Mouse (Mus musculus): ENCODE results near the gene Snx14. TPM values are rescaled to one million over a fixed set of nuclear protein-coding genes. Genes with fewer than 3 reads are reported as not detected.

Snx14 gene
- polyA plus RNA-seq, 1 experiment from 2014 or later, result 17.4 TPM

- Histone ChIP-seq H3K4me3 (no peak overlapping the region), H3K27me3 (ENCODE audit: insufficient read depth, poor library complexity, severe bottlenecking) (no peaks in the 10 kb centered on the region), H3K27ac (no peak overlapping the region), H3K9me3 (no peaks in the 10 kb centered on the region), H3K36me3 (no peaks in the 10 kb centered on the region), H3K4me1 (replicated peaks) (peaks cover 15% of the 10 kb centered on the region)
- DNase-seq (ENCODE audit: low spot score), result no peak
- 67% methylated on average over 3 of the region's 3 CpGs for WGBS
Observed at GRCm38 (mm10) chr9:88357173-88357572, 81.6 kb downstream of the Snx14 start.

GRCm38 (mm10) chr9:88353459-88353858, 85.3 kb downstream of the Snx14 start:
- H3K27me3 ChIP-seq (ENCODE audit: insufficient read depth, poor library complexity, severe bottlenecking), result no peaks in the 10 kb centered on the region
- no peaks in the 10 kb centered on the region for H3K36me3 ChIP-seq
- no peak overlapping the region for H3K4me3 ChIP-seq
- H3K4me1 ChIP-seq (replicated peaks), result peaks cover 8% of the 10 kb centered on the region
- 90% methylated on average over 7 of the region's 7 CpGs for WGBS
- H3K9me3 ChIP-seq, result no peaks in the 10 kb centered on the region
- DNase-seq (ENCODE audit: low spot score), result no peak
- no peak overlapping the region for H3K27ac ChIP-seq

- Histone ChIP-seq H3K4me3 (no peak overlapping the region), H3K4me1 (replicated peaks) (peaks cover 8% of the 10 kb centered on the region), H3K27me3 (ENCODE audit: insufficient read depth, poor library complexity, severe bottlenecking) (no peaks in the 10 kb centered on the region), H3K27ac (no peak overlapping the region), H3K36me3 (no peaks in the 10 kb centered on the region), H3K9me3 (no peaks in the 10 kb centered on the region)
- no peak for DNase-seq (ENCODE audit: low spot score)
- WGBS, result 60% methylated on average over 6 of the region's 6 CpGs
Observed at GRCm38 (mm10) chr9:88352741-88353140, 86.0 kb downstream of the Snx14 start.

- Histone ChIP-seq H3K27ac (no peak overlapping the region), H3K4me1 (replicated peaks) (peaks cover 8% of the 10 kb centered on the region), H3K27me3 (ENCODE audit: insufficient read depth, poor library complexity, severe bottlenecking) (no peaks in the 10 kb centered on the region), H3K9me3 (no peaks in the 10 kb centered on the region), H3K4me3 (no peak overlapping the region), H3K36me3 (no peaks in the 10 kb centered on the region)
- WGBS, result 84% methylated on average over 3 of the region's 3 CpGs
- DNase-seq (ENCODE audit: low spot score), result no peak
Observed at GRCm38 (mm10) chr9:88351163-88351562, 87.6 kb downstream of the Snx14 start.

- no peaks in the 10 kb centered on the region for H3K36me3 ChIP-seq
- H3K27me3 ChIP-seq (ENCODE audit: insufficient read depth, poor library complexity, severe bottlenecking), result no peaks in the 10 kb centered on the region
- H3K4me1 ChIP-seq (replicated peaks), result peaks cover 8% of the 10 kb centered on the region
- H3K27ac ChIP-seq, result no peak overlapping the region
- DNase-seq (ENCODE audit: low spot score), result no peak
- 79% methylated on average over 1 of the region's 1 CpGs for WGBS
- H3K9me3 ChIP-seq, result no peaks in the 10 kb centered on the region
- no peak overlapping the region for H3K4me3 ChIP-seq
Observed at GRCm38 (mm10) chr9:88350317-88350716, 88.4 kb downstream of the Snx14 start.

- H3K4me1 ChIP-seq (replicated peaks), result peaks cover 8% of the 10 kb centered on the region
- no peak overlapping the region for H3K27ac ChIP-seq
- no peak overlapping the region for H3K4me3 ChIP-seq
- WGBS, result 93% methylated on average over 6 of the region's 6 CpGs
- no peak for DNase-seq (ENCODE audit: low spot score)
- no peaks in the 10 kb centered on the region for H3K27me3 ChIP-seq (ENCODE audit: insufficient read depth, poor library complexity, severe bottlenecking)
- H3K36me3 ChIP-seq, result no peaks in the 10 kb centered on the region
- no peaks in the 10 kb centered on the region for H3K9me3 ChIP-seq
Observed at GRCm38 (mm10) chr9:88348623-88349022, 90.1 kb downstream of the Snx14 start.

GRCm38 (mm10) chr9:88346857-88347256, 91.9 kb downstream of the Snx14 start:
- no peak for DNase-seq (ENCODE audit: low spot score)
- 71% methylated on average over 5 of the region's 5 CpGs for WGBS
- H3K27me3 ChIP-seq (ENCODE audit: insufficient read depth, poor library complexity, severe bottlenecking), result no peaks in the 10 kb centered on the region
- 0 out of 2 replicates have a peak, but pooled peaks cover 6% of the 10 kb centered on the region for H3K4me1 ChIP-seq (replicated peaks)
- H3K9me3 ChIP-seq, result no peaks in the 10 kb centered on the region
- H3K27ac ChIP-seq, result no peak overlapping the region
- H3K36me3 ChIP-seq, result no peaks in the 10 kb centered on the region
- no peak overlapping the region for H3K4me3 ChIP-seq

- Histone ChIP-seq H3K27me3 (ENCODE audit: insufficient read depth, poor library complexity, severe bottlenecking) (no peaks in the 10 kb centered on the region), H3K4me1 (replicated peaks) (0 out of 2 replicates have a peak, but pooled peaks cover 6% of the 10 kb centered on the region), H3K27ac (no peak overlapping the region), H3K4me3 (no peak overlapping the region), H3K9me3 (no peaks in the 10 kb centered on the region), H3K36me3 (no peaks in the 10 kb centered on the region)
- DNase-seq (ENCODE audit: low spot score), result no peak
- WGBS, result 97% methylated on average over 2 of the region's 2 CpGs
Observed at GRCm38 (mm10) chr9:88344424-88344823, 94.3 kb downstream of the Snx14 start.

- Histone ChIP-seq H3K36me3 (no peaks in the 10 kb centered on the region), H3K4me3 (no peak overlapping the region), H3K4me1 (replicated peaks) (0 out of 2 replicates have a peak, but pooled peaks cover 6% of the 10 kb centered on the region), H3K27me3 (ENCODE audit: insufficient read depth, poor library complexity, severe bottlenecking) (no peaks in the 10 kb centered on the region), H3K9me3 (no peaks in the 10 kb centered on the region), H3K27ac (no peak overlapping the region)
- WGBS, result 68% methylated on average over 3 of the region's 3 CpGs
- DNase-seq (ENCODE audit: low spot score), result no peak
Observed at GRCm38 (mm10) chr9:88342701-88343100, 96.1 kb downstream of the Snx14 start.

GRCm38 (mm10) chr9:88342241-88342640, 96.5 kb downstream of the Snx14 start:
- no peaks in the 10 kb centered on the region for H3K27me3 ChIP-seq (ENCODE audit: insufficient read depth, poor library complexity, severe bottlenecking)
- no peaks in the 10 kb centered on the region for H3K36me3 ChIP-seq
- WGBS, result 52% methylated on average over 7 of the region's 7 CpGs
- H3K4me1 ChIP-seq (replicated peaks), result 0 out of 2 replicates have a peak, but pooled peaks cover 6% of the 10 kb centered on the region
- no peak overlapping the region for H3K4me3 ChIP-seq
- DNase-seq (ENCODE audit: low spot score), result no peak
- no peaks in the 10 kb centered on the region for H3K9me3 ChIP-seq
- no peak overlapping the region for H3K27ac ChIP-seq

- DNase-seq (ENCODE audit: low spot score), result no peak
- no peak overlapping the region for H3K4me3 ChIP-seq
- WGBS, result 91% methylated on average over 3 of the region's 3 CpGs
- H3K36me3 ChIP-seq, result no peaks in the 10 kb centered on the region
- no peak overlapping the region for H3K27ac ChIP-seq
- H3K9me3 ChIP-seq, result no peaks in the 10 kb centered on the region
- 0 out of 2 replicates have a peak, but pooled peaks cover 6% of the 10 kb centered on the region for H3K4me1 ChIP-seq (replicated peaks)
- H3K27me3 ChIP-seq (ENCODE audit: insufficient read depth, poor library complexity, severe bottlenecking), result no peaks in the 10 kb centered on the region
Observed at GRCm38 (mm10) chr9:88340819-88341218, 97.9 kb downstream of the Snx14 start.

GRCm38 (mm10) chr9:88335839-88336238, 102.9 kb downstream of the Snx14 start:
- Histone ChIP-seq H3K4me3 (no peak overlapping the region), H3K36me3 (no peaks in the 10 kb centered on the region), H3K27me3 (ENCODE audit: insufficient read depth, poor library complexity, severe bottlenecking) (peaks cover 22% of the 10 kb centered on the region), H3K9me3 (no peaks in the 10 kb centered on the region), H3K27ac (no peak overlapping the region), H3K4me1 (replicated peaks) (peaks cover 9% of the 10 kb centered on the region)
- no peak for DNase-seq (ENCODE audit: low spot score)
- 72% methylated on average over 2 of the region's 2 CpGs for WGBS

GRCm38 (mm10) chr9:88332447-88332846, 106.3 kb downstream of the Snx14 start:
- Histone ChIP-seq H3K27ac (no peak overlapping the region), H3K4me3 (no peak overlapping the region), H3K36me3 (no peaks in the 10 kb centered on the region), H3K9me3 (0 out of 2 replicates have a peak, but pooled peaks cover 1% of the 10 kb centered on the region), H3K27me3 (ENCODE audit: insufficient read depth, poor library complexity, severe bottlenecking) (peaks cover 56% of the 10 kb centered on the region), H3K4me1 (replicated peaks) (peaks cover 19% of the 10 kb centered on the region)
- DNase-seq (ENCODE audit: low spot score), result no peak
- 19% methylated on average over 3 of the region's 3 CpGs for WGBS

GRCm38 (mm10) chr9:88330316-88330715, 108.4 kb downstream of the Snx14 start:
- 0 out of 2 replicates have a peak, but pooled peaks cover 2% of the 10 kb centered on the region for H3K9me3 ChIP-seq
- 73% methylated on average over 3 of the region's 3 CpGs for WGBS
- no peak overlapping the region for H3K4me3 ChIP-seq
- no peaks in the 10 kb centered on the region for H3K36me3 ChIP-seq
- H3K27ac ChIP-seq, result no peak overlapping the region
- peaks cover 27% of the 10 kb centered on the region for H3K4me1 ChIP-seq (replicated peaks)
- peaks cover 74% of the 10 kb centered on the region for H3K27me3 ChIP-seq (ENCODE audit: insufficient read depth, poor library complexity, severe bottlenecking)
- no peak for DNase-seq (ENCODE audit: low spot score)

Data from hindbrain, embryonic 10.5 days (tissue).